Mouse (Mus musculus): ENCODE measurements at regions not wholly inside any gene's neighbourhood (a gene's known extent, or its start where the extent isn't known, plus 50 kb on each side); places are given as distances from the start of the nearest gene placed in this dataset.

GRCm38 (mm10) chr10:24380478-24381273 lies 157.4 kb downstream of the Moxd1 start:
- Histone ChIP-seq H3K9ac (ENCODE audit: low read depth, poor library complexity, severe bottlenecking) (no peak overlapping the region), H3K36me3 (ENCODE audit: control insufficient read depth, insufficient read depth, low read length, poor library complexity, severe bottlenecking) (no peaks in the 10 kb centered on the region), H3K9me3 (replicated peaks; ENCODE audit: control insufficient read depth, insufficient read depth, low read length, poor library complexity, severe bottlenecking) (no peaks in the 10 kb centered on the region), H3K27me3 (ENCODE audit: control insufficient read depth, insufficient read depth, low read length, poor library complexity, severe bottlenecking) (no peaks in the 10 kb centered on the region), H3K4me3 (ENCODE audit: low read depth, low read length) (no peak overlapping the region), H3K27ac (ENCODE audit: insufficient read depth, low read length) (no peak overlapping the region), H3K4me1 (ENCODE audit: control insufficient read depth, insufficient read depth, low read length) (no peaks in the 10 kb centered on the region)
- TF ChIP-seq POLR2A (IDR thresholded peaks at IDR 0.05; ENCODE audit: insufficient read depth, low read length), result no peak
- no peak for TF ChIP-seq CTCF (IDR thresholded peaks at IDR 0.05; ENCODE audit: low read depth, low read length)
- TF ChIP-seq EP300 (IDR thresholded peaks at IDR 0.05; ENCODE audit: insufficient read depth, low read depth, low read length), result no peak

GRCm38 (mm10) chr10:24381917-24382316 lies 158.6 kb downstream of the Moxd1 start:
- no peak overlapping the region for H3K4me3 ChIP-seq (ENCODE audit: low read depth, low read length)
- H3K9me3 ChIP-seq (replicated peaks; ENCODE audit: control insufficient read depth, insufficient read depth, low read length, poor library complexity, severe bottlenecking), result no peaks in the 10 kb centered on the region
- TF ChIP-seq CTCF (IDR thresholded peaks at IDR 0.05; ENCODE audit: low read depth, low read length) (peak; percentile 52), EP300 (IDR thresholded peaks at IDR 0.05; ENCODE audit: insufficient read depth, low read depth, low read length) (no peak), POLR2A (IDR thresholded peaks at IDR 0.05; ENCODE audit: insufficient read depth, low read length) (no peak)
- no peaks in the 10 kb centered on the region for H3K27me3 ChIP-seq (ENCODE audit: control insufficient read depth, insufficient read depth, low read length, poor library complexity, severe bottlenecking)
- no peaks in the 10 kb centered on the region for H3K4me1 ChIP-seq (ENCODE audit: control insufficient read depth, insufficient read depth, low read length)
- no peak overlapping the region for H3K27ac ChIP-seq (ENCODE audit: insufficient read depth, low read length)
- H3K9ac ChIP-seq (ENCODE audit: low read depth, poor library complexity, severe bottlenecking), result no peak overlapping the region
- no peaks in the 10 kb centered on the region for H3K36me3 ChIP-seq (ENCODE audit: control insufficient read depth, insufficient read depth, low read length, poor library complexity, severe bottlenecking)

- Histone ChIP-seq H3K36me3 (ENCODE audit: control insufficient read depth, insufficient read depth, low read length, poor library complexity, severe bottlenecking) (no peaks in the 10 kb centered on the region), H3K27me3 (ENCODE audit: control insufficient read depth, insufficient read depth, low read length, poor library complexity, severe bottlenecking) (no peaks in the 10 kb centered on the region), H3K9me3 (replicated peaks; ENCODE audit: control insufficient read depth, insufficient read depth, low read length, poor library complexity, severe bottlenecking) (no peaks in the 10 kb centered on the region), H3K27ac (ENCODE audit: insufficient read depth, low read length) (no peak overlapping the region), H3K4me3 (ENCODE audit: low read depth, low read length) (no peak overlapping the region), H3K9ac (ENCODE audit: low read depth, poor library complexity, severe bottlenecking) (no peak overlapping the region), H3K4me1 (ENCODE audit: control insufficient read depth, insufficient read depth, low read length) (no peaks in the 10 kb centered on the region)
- TF ChIP-seq EP300 (IDR thresholded peaks at IDR 0.05; ENCODE audit: insufficient read depth, low read depth, low read length) (no peak), POLR2A (IDR thresholded peaks at IDR 0.05; ENCODE audit: insufficient read depth, low read length) (no peak), CTCF (IDR thresholded peaks at IDR 0.05; ENCODE audit: low read depth, low read length) (no peak)
Measured at GRCm38 (mm10) chr10:24384061-24384460, 160.7 kb downstream of the Moxd1 start.

GRCm38 (mm10) chr10:24388229-24388628 lies 164.9 kb downstream of the Moxd1 start:
- Histone ChIP-seq H3K27ac (ENCODE audit: insufficient read depth, low read length) (no peak overlapping the region), H3K4me3 (ENCODE audit: low read depth, low read length) (no peak overlapping the region), H3K36me3 (ENCODE audit: control insufficient read depth, insufficient read depth, low read length, poor library complexity, severe bottlenecking) (no peaks in the 10 kb centered on the region), H3K4me1 (ENCODE audit: control insufficient read depth, insufficient read depth, low read length) (no peaks in the 10 kb centered on the region), H3K27me3 (ENCODE audit: control insufficient read depth, insufficient read depth, low read length, poor library complexity, severe bottlenecking) (no peaks in the 10 kb centered on the region), H3K9ac (ENCODE audit: low read depth, poor library complexity, severe bottlenecking) (no peak overlapping the region), H3K9me3 (replicated peaks; ENCODE audit: control insufficient read depth, insufficient read depth, low read length, poor library complexity, severe bottlenecking) (no peaks in the 10 kb centered on the region)
- TF ChIP-seq POLR2A (IDR thresholded peaks at IDR 0.05; ENCODE audit: insufficient read depth, low read length) (no peak), EP300 (IDR thresholded peaks at IDR 0.05; ENCODE audit: insufficient read depth, low read depth, low read length) (no peak), CTCF (IDR thresholded peaks at IDR 0.05; ENCODE audit: low read depth, low read length) (no peak)

- Histone ChIP-seq H3K27ac (ENCODE audit: insufficient read depth, low read length) (no peak overlapping the region), H3K9ac (ENCODE audit: low read depth, poor library complexity, severe bottlenecking) (no peak overlapping the region), H3K9me3 (replicated peaks; ENCODE audit: control insufficient read depth, insufficient read depth, low read length, poor library complexity, severe bottlenecking) (no peaks in the 10 kb centered on the region), H3K27me3 (ENCODE audit: control insufficient read depth, insufficient read depth, low read length, poor library complexity, severe bottlenecking) (no peaks in the 10 kb centered on the region), H3K4me3 (ENCODE audit: low read depth, low read length) (no peak overlapping the region), H3K36me3 (ENCODE audit: control insufficient read depth, insufficient read depth, low read length, poor library complexity, severe bottlenecking) (no peaks in the 10 kb centered on the region), H3K4me1 (ENCODE audit: control insufficient read depth, insufficient read depth, low read length) (no peaks in the 10 kb centered on the region)
- TF ChIP-seq EP300 (IDR thresholded peaks at IDR 0.05; ENCODE audit: insufficient read depth, low read depth, low read length) (no peak), CTCF (IDR thresholded peaks at IDR 0.05; ENCODE audit: low read depth, low read length) (no peak), POLR2A (IDR thresholded peaks at IDR 0.05; ENCODE audit: insufficient read depth, low read length) (no peak)
Measured at GRCm38 (mm10) chr10:24391039-24391438, 167.7 kb downstream of the Moxd1 start.

- Histone ChIP-seq H3K9me3 (replicated peaks; ENCODE audit: control insufficient read depth, insufficient read depth, low read length, poor library complexity, severe bottlenecking) (no peaks in the 10 kb centered on the region), H3K27me3 (ENCODE audit: control insufficient read depth, insufficient read depth, low read length, poor library complexity, severe bottlenecking) (no peaks in the 10 kb centered on the region), H3K36me3 (ENCODE audit: control insufficient read depth, insufficient read depth, low read length, poor library complexity, severe bottlenecking) (no peaks in the 10 kb centered on the region), H3K4me3 (ENCODE audit: low read depth, low read length) (no peak overlapping the region), H3K9ac (ENCODE audit: low read depth, poor library complexity, severe bottlenecking) (no peak overlapping the region), H3K4me1 (ENCODE audit: control insufficient read depth, insufficient read depth, low read length) (no peaks in the 10 kb centered on the region), H3K27ac (ENCODE audit: insufficient read depth, low read length) (no peak overlapping the region)
- TF ChIP-seq POLR2A (IDR thresholded peaks at IDR 0.05; ENCODE audit: insufficient read depth, low read length) (no peak), CTCF (IDR thresholded peaks at IDR 0.05; ENCODE audit: low read depth, low read length) (no peak), EP300 (IDR thresholded peaks at IDR 0.05; ENCODE audit: insufficient read depth, low read depth, low read length) (no peak)
Measured at GRCm38 (mm10) chr10:24392066-24392465, 168.7 kb downstream of the Moxd1 start.
